Mouse (Mus musculus): Measurements from ENCODE around the gene Nfam1. TPM values are rescaled to one million over a fixed set of nuclear protein-coding genes. Genes with fewer than 3 reads are reported as not detected.
"Not testable (repeated sequence)": the region's sequence is repeated elsewhere in the genome, so short reads cannot be mapped to it uniquely, and the experiment has no call there.

The Nfam1 gene
- polyA plus RNA-seq (2012; ENCODE audit: insufficient read depth, insufficient read length, low replicate concordance, missing spikeins), result not detected in 2 replicates

DNA sequence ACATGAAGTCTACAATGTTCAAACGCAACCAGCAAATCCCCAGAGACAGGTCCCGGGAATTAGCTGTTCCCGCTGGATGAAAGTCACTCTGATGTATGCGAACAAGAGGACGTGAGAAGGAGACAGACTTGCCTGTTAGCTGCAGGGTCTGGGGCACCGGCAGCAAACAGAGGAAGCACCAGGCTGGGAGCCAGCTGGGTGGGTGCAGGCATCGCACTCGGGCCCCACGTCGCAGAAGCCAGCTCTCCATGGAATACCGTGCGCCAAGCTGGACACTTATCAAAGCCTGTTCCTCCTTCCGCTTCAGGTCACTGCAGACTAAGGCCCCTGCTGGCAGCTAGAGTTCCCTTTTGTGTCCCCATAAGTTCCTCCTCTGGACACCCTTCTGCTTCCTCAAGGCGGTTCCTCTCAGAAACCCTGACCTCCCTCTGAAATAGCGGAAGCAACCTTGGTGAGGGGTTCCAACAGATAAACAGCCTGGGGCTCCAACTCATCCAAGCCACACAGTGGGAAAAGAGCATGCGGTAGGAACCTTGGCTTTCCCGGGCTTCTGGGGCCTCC is at the start of gene Nfam1:
TSS of gene Nfam1 (minus strand) at position 326 of the 561 bp plus-strand sequence.
- H3K4me3 ChIP-seq (ENCODE audit: insufficient read depth, low read depth, low read length), result no peak within 1 kb of the TSS
- no peak within 1 kb of the TSS for H3K27ac ChIP-seq (ENCODE audit: insufficient read depth, low read depth, low read length)
- H3K4me1 ChIP-seq (ENCODE audit: control insufficient read depth, insufficient read depth, low read length), result peaks cover 27% of the 10 kb centered on the region
- TF ChIP-seq POLR2A (IDR thresholded peaks at IDR 0.05; ENCODE audit: insufficient read depth, low read depth, low read length) (no peak), CTCF (IDR thresholded peaks at IDR 0.05; ENCODE audit: insufficient read depth, low read depth, low read length) (no peak)
- 73% methylated on average over 17 of the region's 17 CpGs for WGBS

DNA sequence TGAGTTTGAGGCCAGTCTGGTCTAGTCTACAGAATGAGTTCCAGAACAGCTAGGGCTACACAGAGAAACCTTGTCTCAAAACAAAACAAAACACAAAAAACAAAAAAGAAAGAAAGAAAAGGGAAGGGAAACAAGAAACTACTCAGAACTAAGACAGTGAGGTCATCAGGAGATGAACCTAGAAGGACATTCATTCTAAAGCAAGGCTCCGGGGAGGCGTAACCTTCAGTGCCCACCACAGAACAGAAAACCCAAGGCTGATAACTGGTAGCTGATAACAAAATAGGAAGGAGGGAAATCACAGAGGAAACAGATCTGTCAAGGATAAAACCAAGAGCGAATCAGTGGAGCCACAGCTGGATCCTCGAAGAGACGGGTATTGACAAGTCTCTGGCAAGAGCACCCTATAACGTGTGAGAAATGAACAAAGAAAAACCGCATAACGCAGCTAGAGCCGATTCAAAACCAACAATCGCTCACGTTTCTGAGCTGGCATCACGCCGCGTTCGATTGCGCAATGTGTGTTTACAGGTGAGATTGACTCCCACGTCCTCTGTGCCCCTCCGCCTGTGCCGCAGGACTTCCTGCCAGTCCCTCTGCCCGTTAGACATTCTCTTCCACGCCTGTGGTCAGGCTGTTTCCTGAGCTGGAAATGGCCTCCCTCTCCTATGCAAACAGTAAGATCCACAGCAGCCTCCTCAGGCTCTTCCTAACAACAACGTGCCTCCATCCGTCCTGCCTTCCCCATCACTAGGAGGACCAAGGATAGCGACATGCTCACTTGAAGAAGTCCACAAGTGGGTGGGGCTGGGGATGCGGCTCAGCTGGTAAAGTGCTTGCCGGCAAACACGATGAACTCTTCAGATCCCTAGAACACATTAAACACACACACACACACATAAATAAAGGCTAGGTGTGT is 42.8 kb upstream of the Nfam1 start:
- 62% methylated on average over 27 of the region's 27 CpGs for WGBS
- Histone ChIP-seq H3K4me3 (ENCODE audit: insufficient read depth, low read depth, low read length) (no peak overlapping the region), H3K4me1 (ENCODE audit: control insufficient read depth, insufficient read depth, low read length) (peaks cover 6% of the 10 kb centered on the region; the same call in 1 of the 2 replicates), H3K27ac (ENCODE audit: insufficient read depth, low read depth, low read length) (no peak overlapping the region)
- TF ChIP-seq CTCF (IDR thresholded peaks at IDR 0.05; ENCODE audit: insufficient read depth, low read depth, low read length) (no peak), POLR2A (IDR thresholded peaks at IDR 0.05; ENCODE audit: insufficient read depth, low read depth, low read length) (no peak)

DNA sequence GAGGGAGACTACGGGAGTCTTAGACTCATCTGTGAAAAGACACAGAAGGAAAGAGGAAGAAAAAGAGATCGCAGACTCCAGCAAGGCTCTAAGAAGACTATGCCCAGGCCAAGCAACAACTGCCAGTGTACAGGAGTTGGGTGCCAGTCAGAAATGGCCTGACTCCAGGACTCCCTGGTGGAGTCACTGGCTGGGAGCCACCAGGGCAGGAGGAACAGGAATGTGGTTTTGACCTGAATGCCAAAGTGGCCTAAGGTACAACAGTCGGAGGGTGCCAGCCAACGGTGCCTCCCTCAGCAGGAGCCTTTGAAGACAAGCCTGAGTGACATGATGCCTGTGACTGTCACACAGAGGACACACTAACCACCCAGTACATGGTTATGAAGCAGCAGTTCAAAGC is 41.1 kb upstream of the Nfam1 start:
- no peak for TF ChIP-seq CTCF (IDR thresholded peaks at IDR 0.05; ENCODE audit: insufficient read depth, low read depth, low read length)
- TF ChIP-seq POLR2A (IDR thresholded peaks at IDR 0.05; ENCODE audit: insufficient read depth, low read depth, low read length), result no peak
- H3K4me3 ChIP-seq (ENCODE audit: insufficient read depth, low read depth, low read length), result no peak overlapping the region
- no peak overlapping the region for H3K27ac ChIP-seq (ENCODE audit: insufficient read depth, low read depth, low read length)
- H3K4me1 ChIP-seq (ENCODE audit: control insufficient read depth, insufficient read depth, low read length), result peaks cover 6% of the 10 kb centered on the region; the same call in 1 of the 2 replicates
- WGBS, result 60% methylated on average over 4 of the region's 4 CpGs

DNA sequence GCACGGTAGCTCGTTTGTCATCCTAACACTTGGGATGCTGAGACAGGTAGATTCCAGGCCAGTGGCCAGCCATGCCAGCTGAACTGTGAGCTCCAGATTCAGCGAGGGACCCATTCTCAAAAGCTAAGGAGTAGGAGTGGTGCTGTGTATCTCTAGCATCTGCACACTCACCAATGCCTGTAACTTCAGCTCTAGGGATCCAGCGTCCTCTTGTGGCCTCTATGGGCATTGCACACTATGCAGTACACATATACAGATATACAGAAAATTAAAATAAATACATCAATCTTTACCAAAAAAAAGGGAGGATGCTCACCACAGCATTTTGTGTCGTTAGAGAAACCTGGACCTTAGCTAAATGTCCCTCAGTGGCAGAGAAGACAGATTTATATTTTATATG is 38.6 kb upstream of the Nfam1 start:
- no peak for TF ChIP-seq CTCF (IDR thresholded peaks at IDR 0.05; ENCODE audit: insufficient read depth, low read depth, low read length)
- no peak for TF ChIP-seq POLR2A (IDR thresholded peaks at IDR 0.05; ENCODE audit: insufficient read depth, low read depth, low read length)
- Histone ChIP-seq H3K4me3 (ENCODE audit: insufficient read depth, low read depth, low read length) (no peak overlapping the region), H3K4me1 (ENCODE audit: control insufficient read depth, insufficient read depth, low read length) (peaks cover 6% of the 10 kb centered on the region; the same call in 1 of the 2 replicates), H3K27ac (ENCODE audit: insufficient read depth, low read depth, low read length) (no peak overlapping the region)
- WGBS, result 89% methylated on average over 5 of the region's 5 CpGs

DNA sequence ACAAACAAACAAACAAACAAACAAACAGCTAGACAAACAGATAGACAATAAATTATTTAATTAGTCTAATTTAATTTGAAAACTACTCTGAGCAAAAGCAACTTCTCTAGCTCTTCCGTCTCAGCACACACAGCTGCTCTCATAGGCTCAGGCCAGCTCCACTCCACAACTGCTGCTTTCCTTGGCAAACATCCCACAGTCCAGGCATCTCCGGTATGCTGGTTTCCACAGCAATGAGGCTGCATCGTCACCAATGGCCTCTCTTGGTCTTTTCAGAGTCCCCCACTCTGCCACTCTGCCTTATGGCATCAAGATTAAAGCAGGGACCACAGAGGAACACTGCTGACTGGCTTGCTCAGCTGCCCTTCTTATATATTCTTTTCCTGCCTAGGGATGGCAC is 37.8 kb upstream of the Nfam1 start:
- H3K27ac ChIP-seq (ENCODE audit: insufficient read depth, low read depth, low read length), result no peak overlapping the region
- H3K4me3 ChIP-seq (ENCODE audit: insufficient read depth, low read depth, low read length), result no peak overlapping the region
- TF ChIP-seq POLR2A (IDR thresholded peaks at IDR 0.05; ENCODE audit: insufficient read depth, low read depth, low read length), result no peak
- no peak for TF ChIP-seq CTCF (IDR thresholded peaks at IDR 0.05; ENCODE audit: insufficient read depth, low read depth, low read length)
- peaks cover under 1% of the 10 kb centered on the region; the same call in 1 of the 2 replicates for H3K4me1 ChIP-seq (ENCODE audit: control insufficient read depth, insufficient read depth, low read length)
- 46% methylated on average over 3 of the region's 3 CpGs for WGBS

DNA sequence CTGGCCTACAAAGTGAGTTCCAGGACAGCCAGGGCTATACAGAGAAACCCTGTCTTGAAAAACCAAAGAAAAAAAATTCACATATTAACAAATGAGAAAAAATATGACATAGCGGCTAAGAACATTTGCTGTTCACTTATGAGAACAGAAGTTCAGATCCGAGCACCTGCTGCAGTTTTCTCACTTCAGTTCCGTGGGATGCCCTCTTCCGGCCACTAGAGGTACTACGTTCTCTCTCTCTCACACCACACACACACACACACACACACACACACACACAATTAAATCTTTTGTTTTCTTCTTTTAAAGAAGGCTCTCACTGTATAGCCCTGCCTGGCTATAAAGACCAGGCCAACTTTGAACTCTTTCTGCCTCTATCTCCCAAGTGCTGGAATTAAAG is 35.2 kb upstream of the Nfam1 start:
- TF ChIP-seq CTCF (IDR thresholded peaks at IDR 0.05; ENCODE audit: insufficient read depth, low read depth, low read length) (no peak), POLR2A (IDR thresholded peaks at IDR 0.05; ENCODE audit: insufficient read depth, low read depth, low read length) (no peak)
- Histone ChIP-seq H3K27ac (ENCODE audit: insufficient read depth, low read depth, low read length) (no peak overlapping the region), H3K4me3 (ENCODE audit: insufficient read depth, low read depth, low read length) (no peak overlapping the region), H3K4me1 (ENCODE audit: control insufficient read depth, insufficient read depth, low read length) (no peaks in the 10 kb centered on the region)
- 97% methylated on average over 5 of the region's 5 CpGs for WGBS

DNA sequence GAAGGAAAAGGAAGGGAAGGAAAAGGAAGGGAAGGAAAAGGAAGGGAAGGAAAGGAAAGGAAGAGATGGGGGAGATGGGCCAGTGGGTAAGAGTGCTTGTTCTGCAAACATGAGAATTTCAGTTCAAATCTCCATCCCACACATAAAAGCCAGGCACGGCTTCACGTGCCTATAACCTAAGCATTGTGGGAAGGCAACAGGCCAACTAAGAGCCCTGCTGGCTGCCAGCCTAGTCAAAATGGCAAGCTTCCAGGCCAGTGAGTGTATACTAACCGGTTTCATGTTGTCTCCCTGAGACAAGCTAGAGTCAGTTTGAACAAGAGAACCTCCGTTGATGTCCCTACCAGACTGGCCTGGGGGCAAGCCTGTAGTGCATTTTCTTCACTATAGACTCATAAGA is 32.4 kb upstream of the Nfam1 start:
- 39% methylated on average over 4 of the region's 4 CpGs for WGBS
- H3K4me3 ChIP-seq (ENCODE audit: insufficient read depth, low read depth, low read length), result no peak overlapping the region
- no peak overlapping the region for H3K27ac ChIP-seq (ENCODE audit: insufficient read depth, low read depth, low read length)
- no peaks in the 10 kb centered on the region for H3K4me1 ChIP-seq (ENCODE audit: control insufficient read depth, insufficient read depth, low read length)
- TF ChIP-seq CTCF (IDR thresholded peaks at IDR 0.05; ENCODE audit: insufficient read depth, low read depth, low read length), result no peak
- TF ChIP-seq POLR2A (IDR thresholded peaks at IDR 0.05; ENCODE audit: insufficient read depth, low read depth, low read length), result no peak

DNA sequence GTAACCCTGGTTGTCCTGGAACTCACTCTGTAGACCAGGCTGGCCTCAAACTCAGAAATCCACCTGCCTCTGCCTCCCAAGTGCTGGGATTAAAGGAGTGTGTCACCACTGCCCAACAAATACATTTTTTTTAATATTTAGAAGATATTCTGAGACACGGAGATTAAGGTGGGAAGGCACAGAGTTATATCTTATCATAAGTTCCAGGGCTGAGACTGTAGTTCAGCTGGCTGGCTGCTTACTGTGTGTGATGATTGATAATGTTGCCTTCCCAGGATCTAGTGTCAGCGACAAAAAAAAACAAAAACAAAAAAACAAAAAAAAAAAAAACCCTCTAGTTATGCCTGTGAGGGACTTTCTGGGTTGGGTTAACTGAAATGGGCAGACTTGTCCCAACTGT is 29.5 kb upstream of the Nfam1 start:
- not testable (repeated sequence) for H3K4me1 ChIP-seq (ENCODE audit: control insufficient read depth, insufficient read depth, low read length); H3K27ac ChIP-seq (ENCODE audit: insufficient read depth, low read depth, low read length); H3K4me3 ChIP-seq (ENCODE audit: insufficient read depth, low read depth, low read length)
- 90% methylated on average over 2 of the region's 2 CpGs for WGBS

DNA sequence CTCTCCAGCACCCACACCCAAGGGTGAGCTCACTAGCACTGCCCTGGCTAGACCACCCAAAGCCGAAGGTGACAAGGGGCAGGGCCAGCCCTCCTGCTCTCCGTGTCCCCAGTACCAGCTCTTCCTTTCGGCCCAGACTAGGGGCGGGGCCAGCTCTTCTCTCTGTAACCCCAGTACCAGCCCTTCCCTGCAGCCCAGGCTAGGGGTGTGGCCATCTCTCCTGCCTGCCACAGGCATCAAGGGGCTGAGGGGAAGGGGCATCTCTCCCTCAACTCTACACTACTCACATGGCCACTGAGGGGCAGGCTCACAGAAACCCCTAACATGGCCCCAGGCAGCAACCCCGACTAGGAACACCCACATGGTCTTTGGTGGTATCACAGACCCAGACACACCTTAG is 28.6 kb upstream of the Nfam1 start:
- 44% methylated on average over 5 of the region's 5 CpGs for WGBS
- Histone ChIP-seq H3K4me3 (ENCODE audit: insufficient read depth, low read depth, low read length) (no peak overlapping the region), H3K4me1 (ENCODE audit: control insufficient read depth, insufficient read depth, low read length) (peaks cover 7% of the 10 kb centered on the region), H3K27ac (ENCODE audit: insufficient read depth, low read depth, low read length) (no peak overlapping the region)
- no peak for TF ChIP-seq POLR2A (IDR thresholded peaks at IDR 0.05; ENCODE audit: insufficient read depth, low read depth, low read length)
- TF ChIP-seq CTCF (IDR thresholded peaks at IDR 0.05; ENCODE audit: insufficient read depth, low read depth, low read length), result no peak

All from olfactory bulb, adult 2 months (tissue).